Mouse (Mus musculus): ENCODE results near the gene Olfr846.

Olfr846 gene

GRCm38 (mm10) chr9:19363905-19364304, at the start of gene Olfr846:
Gene Olfr846, minus strand, starts transcription at chr9:19364005.
- DNase-seq (ENCODE audit: low spot score) = no peak

GRCm38 (mm10) chr9:19378569-19378968, 14.8 kb upstream of the Olfr846 start, which contains the start of gene Olfr847:
Gene Olfr847, minus strand, starts transcription at chr9:19378669.
- DNase-seq (ENCODE audit: low spot score) = no peak

GRCm38 (mm10) chr9:19336157-19336556, 27.6 kb downstream of the Olfr846 start, which contains the start of gene Olfr845:
Gene Olfr845, plus strand, starts transcription at chr9:19336457.
- no peak for DNase-seq (ENCODE audit: low spot score)

GRCm38 (mm10) chr9:19316047-19316446, 47.8 kb downstream of the Olfr846 start, which contains the start of gene Olfr844:
Gene Olfr844, plus strand, starts transcription at chr9:19316347.
- DNase-seq (ENCODE audit: low spot score) = no peak

Measured in ovary, postnatal 36 days (tissue).